Mouse (Mus musculus) liver, embryonic 14 days (tissue): ENCODE results near the gene Mtmr1. TPM values are rescaled to one million over a fixed set of nuclear protein-coding genes. Genes with fewer than 3 reads are reported as not detected.

Source experiments
- polyA plus RNA-seq: library from polyadenylated mRNA; depleted of rRNA; stranded (reverse); fragments of >200 nt; gene quantifications from 2 replicates; pipeline ENCODE4 v1.2.3, GENCODE M21; 2012; rRNA removed

The Mtmr1 gene
- 2.9 and 3.7 TPM in 2 replicates for polyA plus RNA-seq

DNA sequence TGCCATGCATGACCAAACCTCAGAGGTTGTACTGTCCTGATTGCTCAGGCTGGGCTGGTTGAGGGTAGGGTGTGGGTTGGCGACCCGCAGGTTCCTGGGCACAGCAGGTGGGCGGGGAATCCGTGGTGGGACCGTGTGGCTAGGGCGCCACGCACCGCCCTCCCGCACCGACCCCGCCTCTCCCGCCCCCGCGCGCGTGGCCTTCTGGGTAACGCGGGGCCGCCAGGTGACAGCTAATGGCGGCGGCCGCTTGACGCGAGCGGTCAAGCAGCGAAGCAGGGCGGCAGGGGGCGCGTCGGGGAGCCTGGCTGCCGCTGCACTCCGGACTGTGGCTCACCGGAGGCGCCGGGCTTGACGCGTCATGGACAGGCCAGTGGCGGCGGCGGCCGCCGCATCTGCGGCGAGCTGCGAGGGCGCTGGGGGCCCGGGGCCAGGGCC lies at the start of gene Mtmr1:
Gene Mtmr1, plus strand, starts transcription at position 207 of the 438 bp plus-strand sequence.

Other genes with a start within 250 kb of the Mtmr1 start
- 1.6 and 2.0 TPM in 2 replicates for gene Mtm1, start 154.0 kb upstream of the Mtmr1 start, polyA plus RNA-seq
- 7.4 and 7.8 TPM in 2 replicates for gene Cd99l2, start 128.1 kb downstream of the Mtmr1 start, polyA plus RNA-seq
- gene Hmgb3, start 191.2 kb downstream of the Mtmr1 start, polyA plus RNA-seq, result 202 TPM in 2 replicates